Mouse (Mus musculus): ENCODE data around the gene Ovca2. TPM values are rescaled to one million over a fixed set of nuclear protein-coding genes. Genes with fewer than 3 reads are reported as not detected.

Gene Ovca2
- 10 to 100 TPM; 12.4 to 13.9 TPM for total RNA-seq (2021)

DNA sequence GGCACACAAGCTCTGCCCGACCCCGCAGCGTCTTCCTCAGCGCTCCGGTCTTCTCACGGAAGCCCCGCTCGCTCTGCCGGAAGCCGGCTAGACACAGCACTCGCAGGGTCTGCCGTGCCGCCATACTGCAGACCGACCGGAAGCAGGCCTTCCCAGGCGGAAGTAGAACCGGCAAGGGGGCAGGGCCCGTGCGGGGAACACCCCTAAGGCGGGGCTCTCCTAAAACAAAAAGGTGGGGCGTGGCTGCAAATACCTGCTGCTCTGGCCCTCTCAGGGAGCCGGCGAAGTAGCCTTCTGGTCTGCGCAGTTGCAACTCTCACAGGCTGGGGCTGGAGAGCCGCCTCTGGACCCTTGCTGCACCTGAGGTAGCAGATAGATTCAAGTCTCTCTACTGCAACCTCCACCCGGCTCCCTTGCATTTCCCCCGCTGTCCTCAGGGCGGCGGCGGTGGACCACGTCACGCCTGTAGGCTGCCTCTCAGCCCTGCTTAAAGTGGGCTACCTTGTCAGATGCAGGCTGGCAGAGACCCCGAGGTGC lies at the start of gene Ovca2:
TSS of gene Ovca2 (minus strand) at position 164 of the 537 bp plus-strand sequence.
- peak; percentile 91 to 93 for DNase-seq (ENCODE audit: low spot score in 2 of 2)
- intact Hi-C loops (cut with DNase I): loop anchor here (1.0 to 10.0 kb wide), 4 partner anchors 113 to 396 kb away; partner anchors contain the start of genes Mnt, Rilp and Scarf1

DNA sequence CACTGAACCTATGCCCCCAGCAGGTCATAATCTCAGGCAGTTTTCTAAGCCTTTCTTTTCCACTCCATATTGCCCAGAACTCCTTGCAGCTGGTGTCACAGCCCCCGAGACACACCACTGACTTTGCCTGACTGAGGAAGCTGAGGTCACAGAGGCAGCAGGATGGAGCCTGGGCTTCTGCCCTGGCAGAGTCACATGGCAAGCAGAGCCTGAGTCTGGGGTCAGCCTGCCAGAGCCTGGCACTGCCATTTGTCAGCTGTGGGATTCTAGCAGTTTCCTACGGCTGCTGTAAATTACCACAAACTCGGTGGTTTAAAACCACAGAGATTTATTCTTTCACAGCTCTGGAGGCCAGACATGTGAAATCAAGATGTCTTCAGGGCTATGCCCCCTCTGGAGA lies 49.0 kb upstream of the Ovca2 start:
- intact Hi-C loops (cut with DNase I): no loop called here
- no peak for DNase-seq (ENCODE audit: low spot score in 2 of 2)

DNA sequence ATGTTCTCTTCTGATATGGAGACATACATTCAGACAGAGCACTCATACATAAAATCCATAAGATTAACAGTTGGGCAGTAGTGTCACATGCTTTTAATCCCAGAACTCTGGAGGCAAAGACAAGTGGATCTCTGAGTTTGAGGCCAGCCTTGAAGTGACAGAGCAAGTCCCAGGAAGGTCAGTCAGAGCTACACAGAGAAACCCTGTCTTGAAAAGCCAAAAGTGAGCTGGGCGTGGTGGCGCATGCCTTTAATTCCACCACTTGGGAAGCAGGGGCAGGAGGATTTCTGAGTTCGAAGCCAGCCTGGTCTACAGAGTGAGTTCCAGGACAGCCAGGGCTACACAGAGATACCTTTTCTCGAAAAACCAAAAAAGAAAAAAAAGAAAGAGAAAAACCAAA lies 46.2 kb upstream of the Ovca2 start:
- no peak for DNase-seq (ENCODE audit: low spot score in 2 of 2)
- intact Hi-C loops (cut with DNase I): no loop called here

DNA sequence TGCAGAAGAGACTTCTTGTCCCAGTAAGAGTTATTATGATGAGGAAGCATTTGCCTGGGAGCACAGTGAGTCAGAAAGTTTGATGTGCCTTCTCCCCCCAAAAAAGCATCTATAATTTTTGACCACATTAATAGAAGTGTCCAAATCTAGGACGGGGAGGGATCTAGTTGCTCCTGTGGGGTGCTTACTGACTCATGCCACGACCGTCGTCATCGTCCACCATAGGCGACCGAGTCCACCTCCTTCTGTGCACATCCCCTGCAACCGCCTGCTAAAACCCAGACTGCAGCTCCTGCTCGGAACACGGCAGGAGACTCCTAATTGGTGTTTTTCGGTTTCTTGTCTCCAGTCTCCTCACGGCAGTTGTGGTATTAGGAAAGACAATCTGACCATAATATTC lies 45.4 kb upstream of the Ovca2 start:
- intact Hi-C loops (cut with DNase I): no loop called here
- DNase-seq (ENCODE audit: low spot score in 2 of 2): no peak

DNA sequence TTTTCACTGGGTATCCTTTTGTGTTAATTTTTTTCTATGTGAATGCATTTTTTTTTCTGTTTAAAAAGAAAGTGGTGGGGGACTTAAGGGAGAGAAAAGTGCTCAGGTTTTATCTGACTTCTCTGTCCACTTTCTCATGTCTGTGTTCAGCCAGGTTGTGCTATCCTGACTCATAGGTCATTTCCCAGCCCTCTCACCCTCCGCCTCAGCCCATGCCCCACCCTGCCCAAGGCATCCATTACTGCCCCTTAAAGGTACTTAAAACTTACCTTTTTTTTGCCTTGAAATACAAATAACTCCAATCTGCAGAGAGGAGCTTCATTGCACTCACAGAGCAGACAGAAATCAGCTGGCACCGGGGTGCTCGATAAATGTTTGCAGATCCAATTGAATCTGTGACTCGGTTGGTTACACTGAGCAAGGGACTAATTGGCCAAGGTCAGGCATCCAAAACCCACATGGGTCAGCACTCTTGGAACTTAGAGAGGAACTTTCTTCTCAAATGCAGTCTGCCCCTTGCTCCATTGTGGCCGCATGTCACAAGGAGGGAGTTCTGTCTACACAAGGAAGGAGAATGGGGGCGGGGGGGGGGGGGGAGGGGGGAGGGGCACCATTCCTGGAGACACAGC lies 42.0 kb upstream of the Ovca2 start:
- DNase-seq (ENCODE audit: low spot score in 2 of 2): no peak
- intact Hi-C loops (cut with DNase I): no loop called here

DNA sequence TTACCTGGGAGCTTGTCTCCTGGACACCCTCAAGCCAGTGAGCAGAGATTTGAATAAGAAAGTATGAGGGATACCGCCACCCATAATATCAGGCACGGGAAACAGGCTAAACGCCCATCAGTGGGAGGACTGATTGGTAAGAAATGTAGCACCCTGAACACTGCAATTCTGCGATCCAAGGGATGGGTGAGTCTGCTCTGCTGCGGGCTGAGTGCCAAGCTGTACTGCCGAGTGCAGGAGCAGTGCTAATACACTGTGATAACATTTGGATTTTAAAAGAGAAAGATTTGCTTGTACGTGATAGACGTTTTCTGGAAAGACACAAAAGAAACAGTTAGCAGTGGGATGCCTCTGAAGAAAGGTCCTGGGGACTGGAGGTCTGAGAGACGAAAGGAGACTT lies 41.5 kb upstream of the Ovca2 start:
- peak; percentile 64 to 66 for DNase-seq (ENCODE audit: low spot score in 2 of 2)
- intact Hi-C loops (cut with DNase I): no loop called here

DNA sequence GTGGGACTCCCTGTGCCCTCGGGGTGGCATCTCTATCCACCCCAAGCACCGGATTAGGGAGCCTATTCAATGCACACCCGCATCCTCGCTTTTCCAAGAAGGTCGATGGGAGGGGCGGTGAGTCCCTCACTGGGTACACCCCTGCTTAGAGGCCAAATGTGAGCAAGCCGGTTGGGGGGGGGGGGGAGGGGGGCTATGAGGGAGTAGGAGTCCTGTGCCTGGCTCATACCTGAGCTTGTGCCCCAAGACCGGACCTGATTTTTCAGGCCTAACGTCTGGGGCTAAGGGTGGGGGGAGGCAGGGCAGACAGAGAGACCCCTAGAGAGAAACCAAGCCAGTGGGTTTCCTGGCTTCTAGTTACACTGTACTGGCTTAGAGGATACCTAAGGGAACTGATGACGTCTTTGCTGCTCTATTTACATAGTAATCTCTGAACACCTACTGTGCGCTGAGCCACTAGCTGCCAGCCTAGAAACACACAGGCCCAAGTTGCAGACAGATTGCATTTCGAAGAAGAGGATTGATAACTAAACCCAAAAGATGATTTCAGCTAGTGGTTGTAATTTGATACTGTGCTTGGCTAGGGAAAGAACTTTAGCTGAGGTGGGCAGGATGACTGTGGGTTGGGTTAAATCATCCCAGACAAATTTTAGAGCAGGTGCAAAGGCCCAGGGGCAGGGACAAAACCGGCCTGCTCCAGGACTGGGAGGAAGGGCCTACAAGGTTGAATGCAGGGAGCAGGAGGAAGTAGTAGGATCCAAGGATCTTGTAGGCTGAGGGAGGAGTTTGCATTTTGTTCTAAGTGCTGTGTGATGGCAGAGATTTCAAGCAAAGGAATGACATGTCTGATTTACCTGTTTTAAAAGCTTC lies 35.7 kb upstream of the Ovca2 start:
- intact Hi-C loops (cut with DNase I): no loop called here
- no peak for DNase-seq (ENCODE audit: low spot score in 2 of 2)

DNA sequence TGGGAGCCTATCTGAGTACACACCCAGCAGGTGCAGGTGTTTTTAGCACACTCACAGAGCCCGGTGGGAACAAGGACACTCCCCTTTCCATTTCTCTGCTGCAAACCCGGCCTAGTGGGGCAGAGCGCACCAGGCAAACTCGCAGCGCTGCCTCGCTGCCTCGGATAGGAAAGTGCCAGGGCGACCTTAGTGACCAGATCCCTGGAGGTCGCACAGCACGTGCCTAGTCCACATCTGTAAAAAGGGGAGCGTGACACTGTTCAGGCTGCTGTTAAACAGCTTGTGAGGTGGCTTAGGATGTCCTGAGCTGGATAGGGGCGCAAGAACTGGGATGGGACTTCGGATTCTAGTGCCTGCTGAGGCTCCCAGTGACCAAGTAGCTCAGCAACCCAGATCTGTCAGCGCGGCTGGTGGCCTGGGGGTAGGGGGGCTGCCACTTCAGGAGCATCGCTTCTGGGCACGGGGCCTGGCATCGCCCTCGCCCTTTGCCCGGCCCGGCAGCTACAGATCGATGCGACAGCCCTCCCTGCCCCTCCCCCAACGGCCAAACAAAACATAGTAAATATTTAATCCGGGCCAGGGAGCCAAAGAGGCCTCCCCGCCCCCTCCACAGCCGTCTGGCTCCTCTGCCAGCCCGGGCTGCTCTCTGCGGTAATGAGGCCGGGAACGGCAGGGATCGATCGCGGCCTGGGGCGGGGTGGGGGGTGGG lies 34.9 kb upstream of the Ovca2 start:
- intact Hi-C loops (cut with DNase I): no loop called here
- no peak for DNase-seq (ENCODE audit: low spot score in 2 of 2)

DNA sequence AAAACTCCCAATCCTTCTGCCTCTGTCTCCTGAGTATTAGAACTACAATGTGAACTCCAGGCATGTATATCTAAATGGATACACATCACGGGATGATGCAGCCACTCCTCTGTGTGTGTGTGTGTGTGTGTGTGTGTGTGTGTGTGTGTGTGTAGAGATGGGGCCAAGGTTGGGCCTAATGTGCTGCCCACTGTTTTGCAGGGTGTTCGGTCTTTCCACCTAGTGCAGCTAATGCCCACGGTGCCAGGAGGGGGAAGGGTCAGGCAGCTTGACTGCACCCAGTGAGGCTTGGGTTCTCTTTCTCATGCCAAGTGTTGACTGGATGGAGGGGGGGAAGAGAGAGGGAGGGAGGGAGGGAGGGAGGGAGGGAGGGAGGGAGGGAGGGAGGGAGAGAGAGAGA lies 34.2 kb upstream of the Ovca2 start:
- intact Hi-C loops (cut with DNase I): no loop called here

DNA sequence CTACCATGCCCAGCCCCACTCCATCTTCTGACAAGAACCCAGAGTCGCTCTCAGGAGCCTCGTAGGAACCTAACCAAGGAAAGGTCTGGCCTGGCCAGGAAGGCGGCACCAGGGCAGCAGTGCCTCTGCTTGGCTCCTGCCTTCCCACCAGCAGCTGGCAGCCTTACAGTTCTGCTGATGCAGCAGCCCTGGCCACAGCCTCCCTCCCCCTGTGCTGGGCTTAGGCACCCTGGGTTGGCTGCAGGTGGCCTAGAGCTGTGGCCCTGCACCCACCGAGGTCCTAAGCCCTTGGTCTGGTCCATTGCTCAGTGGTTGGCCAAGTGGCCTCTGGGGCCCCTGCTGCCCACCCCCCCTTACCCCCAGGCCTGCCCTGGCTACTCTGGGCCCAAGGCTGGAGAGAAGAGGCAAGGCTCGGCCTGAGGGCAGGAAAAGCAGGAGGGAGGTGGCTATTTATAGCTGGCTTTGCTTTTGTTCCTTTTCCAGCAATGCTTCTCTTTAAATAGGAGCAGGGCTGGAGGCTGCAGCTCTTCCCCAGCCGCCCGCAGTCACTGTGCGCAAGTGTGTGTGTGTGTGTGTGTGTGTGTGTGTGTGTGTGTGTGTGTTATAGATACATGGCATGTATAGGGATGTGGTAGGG lies 33.5 kb upstream of the Ovca2 start:
- peak; percentile 54 to 72 for DNase-seq (ENCODE audit: low spot score in 2 of 2)
- intact Hi-C loops (cut with DNase I): no loop called here

More for the DNA sequence above, 34.2 kb upstream of the Ovca2 start:
- no peak for DNase-seq (ENCODE audit: low spot score in 2 of 2)

DNA sequence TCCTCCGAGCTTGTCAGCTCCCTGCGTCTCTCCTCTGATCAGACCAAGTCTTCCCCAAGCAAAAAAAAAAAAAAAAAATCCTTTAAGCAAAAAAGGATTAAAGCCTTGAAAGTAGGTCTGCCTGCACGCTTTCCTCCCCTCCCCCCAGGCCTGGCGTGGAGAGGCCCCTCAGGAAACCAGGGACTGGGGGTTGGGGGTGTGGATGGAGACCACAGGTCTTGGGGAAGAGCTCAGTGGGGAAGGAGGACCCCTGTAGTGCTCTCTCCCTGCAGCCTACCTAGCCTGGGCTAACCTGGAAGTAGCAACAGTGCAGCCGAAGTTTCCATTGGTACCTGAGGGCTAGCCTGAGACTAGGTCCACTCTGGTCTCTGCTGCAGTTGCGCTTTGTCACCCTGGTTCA lies 32.1 kb upstream of the Ovca2 start:
- no peak for DNase-seq (ENCODE audit: low spot score in 2 of 2)
- intact Hi-C loops (cut with DNase I): no loop called here

DNA sequence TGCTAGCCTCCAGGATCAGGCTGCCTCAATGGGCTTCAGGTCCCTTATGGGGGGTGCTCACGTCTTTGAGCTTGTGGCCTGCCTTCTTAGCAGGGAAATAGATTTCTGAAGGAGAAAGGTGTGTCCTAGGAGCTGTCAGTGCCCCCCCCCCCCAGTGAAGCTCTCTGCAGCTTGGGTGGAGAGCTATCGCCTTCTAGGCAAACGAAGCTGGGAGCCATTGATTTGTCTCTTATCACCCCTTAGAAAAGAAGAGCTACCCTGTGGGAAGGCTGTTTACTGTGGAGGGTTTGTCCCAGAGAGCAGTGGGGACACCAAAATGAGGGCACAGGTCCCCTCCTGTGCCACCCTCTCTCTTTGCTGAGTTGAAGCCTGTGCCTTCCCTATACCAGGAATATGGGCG lies 31.5 kb upstream of the Ovca2 start:
- intact Hi-C loops (cut with DNase I): no loop called here
- DNase-seq (ENCODE audit: low spot score in 2 of 2): no peak

DNA sequence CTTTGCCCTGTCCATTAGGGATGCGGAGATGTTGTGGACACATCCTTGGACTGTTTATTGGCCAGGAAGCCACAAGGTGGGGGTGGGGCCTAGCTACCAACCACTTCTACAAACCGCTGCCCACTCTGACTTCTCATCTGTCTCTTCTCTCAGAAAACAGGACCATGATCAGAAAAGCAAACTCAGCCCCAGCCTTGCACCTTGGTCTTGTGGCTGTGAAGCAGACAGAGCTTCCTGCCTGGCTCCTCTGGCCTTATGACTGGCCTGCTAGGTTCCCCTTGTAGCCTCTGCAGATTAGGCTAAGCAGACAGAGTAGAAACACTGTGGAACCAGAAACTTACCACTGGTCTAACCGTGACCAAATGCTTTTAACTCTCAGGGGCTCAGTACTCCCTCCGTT lies 30.7 kb upstream of the Ovca2 start:
- DNase-seq (ENCODE audit: low spot score in 2 of 2): no peak
- intact Hi-C loops (cut with DNase I): no loop called here

DNA sequence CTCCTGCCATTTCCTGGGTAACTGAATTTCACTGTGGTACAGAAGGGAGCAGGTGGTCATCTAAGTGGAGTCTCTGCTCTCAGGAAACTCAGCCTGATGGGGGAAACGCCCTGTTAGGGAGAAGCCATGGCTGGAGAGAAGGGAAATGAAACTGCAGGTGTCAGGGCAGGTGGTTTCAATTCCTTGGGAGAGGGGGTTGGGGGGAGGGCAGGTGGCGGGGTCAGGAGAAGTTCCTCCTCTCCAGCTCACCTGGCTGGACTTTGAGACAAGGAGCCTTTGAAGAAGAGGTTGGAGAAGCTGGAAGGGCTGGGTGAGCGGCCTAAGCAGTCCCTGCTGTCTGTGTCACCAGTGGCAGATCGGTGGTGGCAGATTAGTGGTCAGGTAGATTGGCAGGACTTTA lies 27.7 kb upstream of the Ovca2 start:
- intact Hi-C loops (cut with DNase I): no loop called here
- DNase-seq (ENCODE audit: low spot score in 2 of 2): no peak

DNA sequence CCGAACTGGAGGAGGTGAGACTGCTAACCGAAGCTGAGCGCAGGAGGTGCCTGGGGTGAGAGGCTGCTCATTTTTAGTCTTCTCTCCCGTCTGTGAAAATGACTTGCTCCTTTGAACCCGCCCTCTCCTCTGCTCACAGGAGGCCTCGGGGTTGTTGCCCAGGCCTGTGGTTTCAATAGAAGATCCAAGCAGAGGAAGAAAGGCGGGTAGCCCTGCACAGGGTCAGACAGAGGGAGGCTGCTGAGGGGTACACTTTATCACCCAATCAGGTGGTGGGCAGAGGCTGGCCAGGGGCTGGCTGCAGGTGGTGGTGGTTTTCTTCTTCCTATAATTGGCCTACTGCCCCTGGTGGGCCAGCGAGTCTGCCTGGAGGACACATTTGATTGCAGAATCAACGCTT lies 25.8 kb upstream of the Ovca2 start:
- intact Hi-C loops (cut with DNase I): no loop called here
- no peak for DNase-seq (ENCODE audit: low spot score in 2 of 2)

DNA sequence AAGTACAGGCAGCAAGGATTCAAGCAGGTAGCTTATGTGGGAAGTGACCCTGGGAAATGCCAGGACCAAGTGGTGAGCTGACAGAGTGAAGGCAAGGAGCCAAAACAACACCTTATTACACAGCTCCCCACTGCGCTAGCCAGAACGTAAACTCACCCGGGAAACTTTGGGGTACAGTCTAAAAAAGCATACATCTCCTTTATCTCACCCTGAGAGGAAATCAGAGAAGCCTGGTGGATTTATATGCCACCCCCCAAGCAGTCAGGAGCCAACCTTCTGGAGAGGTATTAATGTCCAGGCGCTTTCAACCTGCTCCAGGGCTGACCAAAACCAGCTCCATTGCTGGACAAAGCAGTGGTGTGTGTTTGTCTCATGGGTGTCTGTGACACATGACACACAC lies 25.3 kb upstream of the Ovca2 start:
- intact Hi-C loops (cut with DNase I): no loop called here
- no peak for DNase-seq (ENCODE audit: low spot score in 2 of 2)

DNA sequence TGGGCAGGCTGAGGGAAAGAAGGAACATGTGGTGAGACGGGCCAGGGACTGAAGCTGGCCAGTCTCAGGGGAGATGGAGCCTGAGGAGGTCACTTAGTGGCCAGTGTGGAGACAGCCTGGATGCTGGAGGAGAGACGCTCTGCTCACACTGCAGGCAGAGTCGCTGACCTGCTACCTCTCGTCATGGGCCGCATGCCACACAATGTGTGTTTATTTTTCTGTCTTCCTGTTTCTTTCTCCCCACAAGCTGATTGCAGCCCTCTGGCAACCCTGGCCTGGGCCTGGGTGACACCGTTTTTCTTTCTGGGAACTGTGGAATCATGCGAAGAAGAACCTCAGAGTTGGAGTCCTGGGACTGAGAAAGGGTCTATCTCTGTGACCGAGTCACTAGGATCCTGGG lies 23.1 kb upstream of the Ovca2 start:
- intact Hi-C loops (cut with DNase I): no loop called here
- no peak for DNase-seq (ENCODE audit: low spot score in 2 of 2)

DNA sequence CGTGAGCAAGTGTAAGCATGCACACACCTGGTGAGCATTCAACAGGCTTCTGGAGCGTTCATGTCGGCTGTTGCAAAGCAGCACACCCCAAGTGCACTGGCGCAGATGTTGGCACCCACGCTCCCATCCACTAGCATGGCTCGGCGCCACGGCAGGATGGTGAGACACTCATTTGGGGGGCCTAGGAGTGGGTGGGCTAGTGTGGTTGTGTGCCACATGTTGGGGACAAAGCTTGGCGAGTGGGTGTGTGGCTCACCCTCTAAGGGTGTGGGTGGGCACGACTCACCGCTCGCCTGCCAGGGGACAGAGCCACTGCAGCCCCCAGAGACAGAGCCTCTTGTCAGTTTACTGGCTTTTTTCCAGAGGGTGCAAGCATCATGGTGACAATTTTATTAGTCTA lies 22.3 kb upstream of the Ovca2 start:
- peak; percentile 74 to 91 for DNase-seq (ENCODE audit: low spot score in 2 of 2)
- intact Hi-C loops (cut with DNase I): no loop called here

DNA sequence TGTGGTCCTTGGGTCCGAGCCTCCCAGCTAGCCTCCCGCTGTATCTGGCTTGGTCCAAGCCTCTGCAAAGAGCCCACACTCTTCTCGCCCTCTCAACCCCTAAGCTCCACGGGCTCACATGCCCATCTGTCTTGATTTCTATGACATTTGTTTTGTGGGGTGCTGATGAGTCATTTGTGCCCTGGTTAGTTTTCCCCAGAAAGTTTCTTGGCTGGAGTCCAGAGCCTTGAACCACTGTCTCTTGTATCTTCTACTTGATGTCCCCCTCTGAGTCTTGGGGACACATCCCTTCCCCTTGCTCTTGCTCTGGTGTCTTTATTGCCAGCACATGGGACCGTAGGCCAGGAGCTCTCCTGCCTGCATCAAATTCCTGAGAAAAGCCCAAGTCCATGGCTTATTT lies 21.3 kb upstream of the Ovca2 start:
- DNase-seq (ENCODE audit: low spot score in 2 of 2): no peak
- intact Hi-C loops (cut with DNase I): no loop called here

DNA sequence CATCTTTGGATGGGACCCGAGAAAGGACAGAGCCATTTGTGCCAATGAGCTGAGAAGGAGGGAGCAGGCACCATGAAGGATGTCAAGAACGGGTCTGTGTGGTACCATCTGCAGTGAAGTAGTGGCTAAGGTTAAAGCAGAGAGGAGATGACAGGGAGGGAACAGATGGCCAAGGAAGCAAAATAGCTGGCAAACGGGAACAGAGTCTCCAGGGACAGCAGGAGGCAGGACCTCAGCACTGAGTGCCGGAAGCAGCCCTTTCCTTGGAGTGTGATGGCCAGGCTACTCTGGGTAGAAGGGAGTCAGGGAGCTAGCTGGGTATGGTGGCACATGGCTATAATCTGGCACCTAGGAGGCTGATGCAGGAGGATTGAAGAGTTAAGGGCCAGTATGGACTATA lies 20.2 kb upstream of the Ovca2 start:
- intact Hi-C loops (cut with DNase I): no loop called here

More for the DNA sequence above, 20.2 kb upstream of the Ovca2 start:
- DNase-seq (ENCODE audit: low spot score in 2 of 2): no peak
